Mouse (Mus musculus): Measurements from ENCODE around the gene Git1.

GRCm38 (mm10) chr11:77513811-77514170 is 20.4 kb downstream of the Git1 start:
- no peak for TF ChIP-seq CTCF (IDR thresholded peaks at IDR 0.05)
- TF ChIP-seq POLR2A (IDR thresholded peaks at IDR 0.05; ENCODE audit: insufficient read depth, low read depth, low read length) = no peak
